Mouse (Mus musculus) CD4-positive helper T cell, adult 2 months (primary cell): ENCODE data around the gene Clstn3.
"Not testable (repeated sequence)": the region's sequence is repeated elsewhere in the genome, so short reads cannot be mapped to it uniquely, and the experiment has no call there.

Source experiments
- DNase-seq: peaks from one replicate; pipeline ENCODE4 v3.0.0-alpha.2; 2012; ENCODE audit warnings: low read depth, missing footprints, low spot score

Gene Clstn3

DNA sequence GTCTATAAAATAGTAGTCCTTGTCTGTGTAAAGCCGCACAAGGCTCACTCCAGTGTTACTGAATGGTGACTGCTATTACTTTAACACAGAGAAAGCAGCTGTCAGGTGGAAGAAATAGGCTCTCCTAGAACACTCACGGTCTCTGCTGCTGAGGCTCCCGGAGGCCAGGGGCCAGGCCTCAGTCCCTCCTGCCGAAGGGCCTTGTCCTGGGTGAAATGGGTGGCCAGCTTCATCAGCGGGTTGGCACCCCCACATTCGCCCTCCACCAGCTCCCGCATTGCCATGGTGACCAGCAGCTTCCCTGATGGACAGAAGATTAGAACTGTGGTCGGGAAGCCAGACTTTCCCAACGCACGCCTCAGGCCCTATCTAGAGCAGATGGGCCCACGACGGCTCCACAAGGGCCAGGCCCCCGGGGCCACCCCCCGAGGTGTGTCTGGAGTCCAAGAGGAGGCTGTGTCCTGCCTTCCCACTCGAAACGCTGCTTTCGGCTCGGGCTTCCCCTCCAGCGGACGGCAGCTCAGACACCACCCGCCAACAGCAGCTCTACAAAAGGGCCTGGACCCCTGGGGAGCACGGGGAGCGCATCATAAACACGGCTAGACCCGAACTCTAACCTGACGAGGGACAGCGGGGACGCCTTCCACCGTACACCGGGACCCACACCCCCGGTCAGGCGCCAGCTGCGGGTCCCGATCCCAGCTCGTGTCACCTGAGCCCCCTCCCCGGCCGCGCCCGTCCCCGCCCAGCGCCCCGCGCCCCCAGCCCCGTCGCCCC is 50.3 kb downstream of the Clstn3 start:
- peak; percentile 69 for DNase-seq

DNA sequence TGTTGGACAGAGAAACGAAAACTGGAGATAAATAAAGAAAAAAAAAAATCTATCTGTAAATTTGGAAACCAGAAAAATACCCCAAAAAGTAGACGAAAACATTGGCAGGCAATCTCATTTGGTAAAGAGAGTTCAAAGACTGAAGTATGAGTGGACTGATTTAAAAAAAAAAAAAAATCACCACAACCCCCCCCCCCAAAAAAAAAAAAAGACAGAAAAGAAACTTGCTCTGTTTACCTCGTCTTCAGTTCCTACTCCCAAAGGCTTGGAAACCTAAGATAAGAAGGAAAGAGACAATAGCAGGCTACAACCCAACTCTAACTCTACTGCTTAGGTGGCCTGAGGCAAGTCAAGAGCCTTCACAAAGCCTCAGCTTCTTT is 50.8 kb downstream of the Clstn3 start:
- no peak for DNase-seq

DNA sequence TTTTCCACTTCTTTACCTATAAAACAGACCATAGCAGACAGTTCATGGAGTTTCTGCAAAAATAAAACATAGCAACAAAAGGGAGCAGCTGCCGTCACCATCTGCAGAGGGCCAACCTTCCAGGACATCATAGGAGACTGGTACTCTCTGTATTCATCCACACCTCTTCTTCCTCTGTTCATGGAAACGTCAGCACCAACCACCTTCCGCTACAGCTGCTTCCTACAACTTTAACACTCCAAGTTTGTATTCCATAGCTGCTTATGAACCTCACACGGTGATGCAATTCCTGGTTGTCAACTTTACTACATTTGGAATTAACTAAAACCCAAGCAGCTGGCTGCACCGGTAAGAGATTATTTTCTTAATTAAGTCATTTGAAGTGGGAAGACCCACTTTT is 56.2 kb downstream of the Clstn3 start:
- no peak for DNase-seq

DNA sequence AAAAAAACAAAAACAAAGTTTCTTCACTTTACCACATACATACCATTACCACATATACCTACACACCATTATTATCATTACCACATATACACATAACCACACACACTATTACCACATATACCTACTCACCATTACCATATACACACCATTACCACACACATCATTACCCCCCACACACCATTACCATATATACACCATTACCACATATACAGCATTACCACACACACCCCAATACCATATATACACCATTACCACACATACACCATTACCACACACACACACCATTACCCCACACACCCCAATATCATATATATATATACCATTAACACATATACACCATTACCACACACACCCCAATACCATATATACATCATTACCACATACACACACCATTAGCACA is 57.4 kb downstream of the Clstn3 start:
- no peak for DNase-seq

DNA sequence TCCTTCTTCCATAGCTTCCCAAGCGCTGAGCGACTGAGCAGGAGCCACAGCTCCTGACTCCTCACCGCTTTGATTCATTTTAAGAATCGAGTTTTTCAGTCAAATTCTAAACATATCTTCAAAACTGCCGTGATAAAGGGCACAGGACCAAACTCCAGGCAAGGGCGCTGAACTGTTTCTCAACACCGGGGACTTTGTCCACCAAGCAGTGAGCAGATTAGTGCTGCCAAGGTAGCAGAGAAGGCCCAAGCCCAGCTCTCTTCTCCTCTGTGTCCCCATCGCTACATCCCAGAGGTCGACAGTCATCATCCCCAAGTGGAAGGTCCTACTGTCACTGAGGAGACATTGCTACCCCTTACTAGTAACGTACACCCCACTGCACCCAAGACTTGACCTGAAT is 58.3 kb downstream of the Clstn3 start:
- DNase-seq = no peak

DNA sequence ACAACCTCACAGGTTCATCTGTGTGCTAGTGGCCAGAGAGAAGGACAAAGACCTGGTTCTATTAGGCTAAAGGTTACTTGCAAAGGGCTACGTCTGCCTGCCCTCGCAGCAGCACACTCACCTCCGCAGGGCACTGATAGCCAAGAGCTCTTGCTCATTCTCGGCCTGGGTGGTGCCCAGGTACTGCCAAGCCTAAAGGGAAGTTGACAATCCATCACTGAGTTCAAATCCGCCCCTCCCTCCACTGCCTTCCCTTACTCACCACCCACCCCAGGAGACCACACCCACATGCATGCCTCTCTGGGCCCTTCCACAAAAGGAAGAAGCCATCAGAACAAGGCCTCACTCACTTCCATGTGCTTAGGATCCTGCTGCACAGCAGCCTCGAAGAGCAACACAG is 64.9 kb downstream of the Clstn3 start:
- no peak for DNase-seq

DNA sequence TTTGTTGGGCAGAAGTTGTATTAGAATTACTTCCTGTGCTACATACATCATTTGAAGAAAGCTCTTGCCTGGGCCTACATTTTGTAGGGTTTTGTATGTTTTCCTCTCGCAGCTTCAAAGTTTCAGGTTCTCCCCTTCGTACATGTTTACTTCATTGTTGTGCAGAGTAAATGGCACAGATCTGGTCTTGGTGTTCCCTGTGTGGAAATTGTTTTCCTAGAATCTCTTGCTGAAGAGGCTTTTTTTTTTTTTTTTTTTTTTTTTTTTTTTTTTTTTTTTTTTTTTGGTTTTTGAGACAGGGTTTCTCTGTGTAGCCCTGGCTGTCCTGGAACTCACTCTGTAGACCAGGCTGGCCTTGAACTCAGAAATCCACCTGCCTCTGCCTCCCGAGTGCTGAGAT is 69.6 kb downstream of the Clstn3 start:
- not testable (repeated sequence) for DNase-seq
